Mouse (Mus musculus) hindbrain, embryonic 11.5 days (tissue): ENCODE results near the gene Uqcr11. TPM values are rescaled to one million over a fixed set of nuclear protein-coding genes. Genes with fewer than 3 reads are reported as not detected.

Source experiments
- ATAC-seq: fragments of 200-750 bp; cut with Nextera tagmentation; 2 replicates; pipeline ENCODE4 v1.8.0; 2017; ENCODE audit warnings: mild to moderate bottlenecking, moderate TSS enrichment, moderate library complexity; ENCODE audit not compliant: low FRiP score
- DNase-seq: peaks from one replicate; pipeline ENCODE4 v3.0.0-alpha.2; 2015; ENCODE audit warnings: low spot score
- H3K27ac ChIP-seq: fragments of 300-500 bp; sonication (generic); 2 replicates; pipeline ENCODE4 v1.5.1; 2014; ENCODE audit warnings: mild to moderate bottlenecking, low read depth, low read length
- H3K27me3 ChIP-seq: fragments of 300-500 bp; sonication (generic); 2 replicates; pipeline ENCODE4 v1.6.1; 2014; ENCODE audit warnings: mild to moderate bottlenecking, low read length, moderate library complexity, mixed read lengths; ENCODE audit not compliant: control insufficient read depth, insufficient read depth
- H3K36me3 ChIP-seq: fragments of 300-500 bp; sonication (generic); 2 replicates; pipeline ENCODE4 v1.6.1; 2014; ENCODE audit warnings: mild to moderate bottlenecking, low read length, moderate library complexity, mixed read lengths; ENCODE audit not compliant: control insufficient read depth, insufficient read depth
- H3K4me1 ChIP-seq: fragments of 300-500 bp; sonication (generic); replicated peaks from 2 replicates; pipeline ENCODE4 v1.6.1; 2014; ENCODE audit warnings: low read length, mixed read lengths; ENCODE audit not compliant: control insufficient read depth, insufficient read depth
- H3K4me2 ChIP-seq: fragments of 300-500 bp; sonication (generic); replicated peaks from 2 replicates; pipeline ENCODE4 v1.6.1; 2014; ENCODE audit warnings: mild to moderate bottlenecking, low read depth, low read length
- H3K4me3 ChIP-seq: fragments of 300-500 bp; sonication (generic); 2 replicates; pipeline ENCODE4 v1.5.1; 2014; ENCODE audit warnings: low read depth, low read length
- H3K9ac ChIP-seq: fragments of 300-500 bp; sonication (generic); 2 replicates; pipeline ENCODE4 v1.6.1; 2014; ENCODE audit warnings: low read depth, low read length
- H3K9me3 ChIP-seq: fragments of 300-500 bp; sonication (generic); 2 replicates; pipeline ENCODE4 v1.6.1; 2016; ENCODE audit warnings: low read length; ENCODE audit not compliant: control insufficient read depth
- WGBS: fragments of 180-500 bp; shearing (Covaris S2); extraction: QIAGEN DNeasy Blood & Tissue Kit; methylation state at CpG from one replicate; pipeline ENCODE4 v1.1.7; 2014; 5-methylcytosine and 5-hydroxymethylcytosine counted together
- polyA plus RNA-seq: library from polyadenylated mRNA; unstranded; fragments of >200 nt; fragmentation: Nextera tagmentation; extraction: Ambion mirVana; gene quantifications from 2 replicates; pipeline ENCODE4 v1.2.1, GENCODE M21; 2014

Uqcr11 gene
- polyA plus RNA-seq, 1 experiment from 2014 or later = 466 TPM

- Histone ChIP-seq H3K4me1 (no peaks in the 10 kb centered on the region), H3K36me3 (peaks cover 53% of the 10 kb centered on the region), H3K4me3 (no peak overlapping the region), H3K4me2 (no peak overlapping the region), H3K27ac (no peak overlapping the region), H3K9me3 (no peaks in the 10 kb centered on the region), H3K27me3 (no peaks in the 10 kb centered on the region), H3K9ac (no peak overlapping the region)
- DNase-seq (no peak), ATAC-seq (no peak)
- 90% methylated on average over 9 of the region's 9 CpGs for WGBS
These were observed 15.2 kb upstream of the Uqcr11 start for GRCm38 (mm10) chr10:80421651-80422472.

- H3K27me3 ChIP-seq = no peaks in the 10 kb centered on the region
- no peak overlapping the region for H3K4me3 ChIP-seq
- no peak overlapping the region for H3K27ac ChIP-seq
- DNase-seq (no peak), ATAC-seq (no peak)
- no peak overlapping the region for H3K9ac ChIP-seq
- 96% methylated on average over 8 of the region's 8 CpGs for WGBS
- H3K4me1 ChIP-seq = no peaks in the 10 kb centered on the region
- H3K4me2 ChIP-seq = no peak overlapping the region
- peaks cover 50% of the 10 kb centered on the region for H3K36me3 ChIP-seq
- H3K9me3 ChIP-seq = no peaks in the 10 kb centered on the region
These were observed 14.6 kb upstream of the Uqcr11 start for GRCm38 (mm10) chr10:80421208-80421607.

GRCm38 (mm10) chr10:80420729-80421128 lies 14.1 kb upstream of the Uqcr11 start:
- H3K36me3 ChIP-seq = peaks cover 50% of the 10 kb centered on the region
- no peaks in the 10 kb centered on the region for H3K9me3 ChIP-seq
- ATAC-seq = no peak
- no peak overlapping the region for H3K9ac ChIP-seq
- H3K4me3 ChIP-seq = no peak overlapping the region
- no peaks in the 10 kb centered on the region for H3K4me1 ChIP-seq
- WGBS = 95% methylated on average over 10 of the region's 10 CpGs
- no peak for DNase-seq
- no peak overlapping the region for H3K27ac ChIP-seq
- H3K27me3 ChIP-seq = no peaks in the 10 kb centered on the region
- H3K4me2 ChIP-seq = no peak overlapping the region

GRCm38 (mm10) chr10:80419419-80419818 lies 12.8 kb upstream of the Uqcr11 start:
- ATAC-seq (no peak), DNase-seq (no peak)
- Histone ChIP-seq H3K4me3 (no peak overlapping the region), H3K36me3 (peaks cover 48% of the 10 kb centered on the region), H3K9ac (no peak overlapping the region), H3K27ac (no peak overlapping the region), H3K4me2 (no peak overlapping the region), H3K27me3 (no peaks in the 10 kb centered on the region), H3K9me3 (no peaks in the 10 kb centered on the region), H3K4me1 (no peaks in the 10 kb centered on the region)
- 92% methylated on average over 7 of the region's 8 CpGs for WGBS

GRCm38 (mm10) chr10:80418311-80418710 lies 11.7 kb upstream of the Uqcr11 start:
- 89% methylated on average over 3 of the region's 3 CpGs for WGBS
- H3K27me3 ChIP-seq = no peaks in the 10 kb centered on the region
- H3K4me3 ChIP-seq = no peak overlapping the region
- H3K4me2 ChIP-seq = no peak overlapping the region
- no peaks in the 10 kb centered on the region for H3K9me3 ChIP-seq
- DNase-seq = peak; percentile 38
- H3K27ac ChIP-seq = no peak overlapping the region
- no peak overlapping the region for H3K9ac ChIP-seq
- no peaks in the 10 kb centered on the region for H3K4me1 ChIP-seq
- no peak for ATAC-seq
- peaks cover 51% of the 10 kb centered on the region for H3K36me3 ChIP-seq

- ATAC-seq (no peak), DNase-seq (no peak)
- peaks cover 54% of the 10 kb centered on the region for H3K36me3 ChIP-seq
- no peaks in the 10 kb centered on the region for H3K27me3 ChIP-seq
- H3K4me2 ChIP-seq = no peak overlapping the region
- no peak overlapping the region for H3K9ac ChIP-seq
- no peaks in the 10 kb centered on the region for H3K4me1 ChIP-seq
- no peak overlapping the region for H3K4me3 ChIP-seq
- H3K9me3 ChIP-seq = no peaks in the 10 kb centered on the region
- WGBS = 93% methylated on average over 1 of the region's 1 CpGs
- no peak overlapping the region for H3K27ac ChIP-seq
These were observed 11.2 kb upstream of the Uqcr11 start for GRCm38 (mm10) chr10:80417841-80418240.

GRCm38 (mm10) chr10:80417371-80417770 lies 10.7 kb upstream of the Uqcr11 start:
- H3K4me1 ChIP-seq = no peaks in the 10 kb centered on the region
- WGBS = 92% methylated on average over 10 of the region's 10 CpGs
- H3K9ac ChIP-seq = no peak overlapping the region
- H3K9me3 ChIP-seq = no peaks in the 10 kb centered on the region
- peaks cover 58% of the 10 kb centered on the region for H3K36me3 ChIP-seq
- H3K4me2 ChIP-seq = no peak overlapping the region
- no peaks in the 10 kb centered on the region for H3K27me3 ChIP-seq
- DNase-seq = no peak
- no peak overlapping the region for H3K27ac ChIP-seq
- H3K4me3 ChIP-seq = no peak overlapping the region
- no peak for ATAC-seq

- WGBS = 94% methylated on average over 7 of the region's 7 CpGs
- Histone ChIP-seq H3K4me3 (no peak overlapping the region), H3K27me3 (no peaks in the 10 kb centered on the region), H3K36me3 (peaks cover 59% of the 10 kb centered on the region), H3K4me1 (no peaks in the 10 kb centered on the region), H3K27ac (no peak overlapping the region), H3K9me3 (no peaks in the 10 kb centered on the region), H3K9ac (no peak overlapping the region), H3K4me2 (no peak overlapping the region)
- DNase-seq = no peak
- no peak for ATAC-seq
These were observed 8.9 kb upstream of the Uqcr11 start for GRCm38 (mm10) chr10:80415566-80415965.
